8 mouse cellular contexts compared by ENCODE assay signal in genomic region chr3:65352278-65353127, GRCm38 (mm10). TPM values are rescaled to one million over a fixed set of nuclear protein-coding genes. Genes with fewer than 3 reads are reported as not detected.
DNase-seq lines count a peak whose midpoint lies in the region; ATAC-seq lines count a peak whose summit lies in the region.

No protein-coding gene starts in this region.

- peak; percentile 79 for ATAC-seq in inflammation-experienced regulatory T-cells, adult 6 months
- ATAC-seq in neural tube, embryonic 15.5 days (ENCODE audit: low FRiP score): peak; percentile 39; the same call in 1 of the 2 replicates

- no peak overlapping the region for H3K4me3 ChIP-seq in neural tube, embryonic 15.5 days (replicated peaks)

- H3K4me1 ChIP-seq in neural tube, embryonic 15.5 days: no peaks in the 10 kb centered on the region

- no peak overlapping the region for H3K4me2 ChIP-seq in neural tube, embryonic 15.5 days

- H3K9ac ChIP-seq in neural tube, embryonic 15.5 days (replicated peaks): no peak overlapping the region

- peak; percentile 57 for DNase-seq in embryo, embryonic 11 days
- DNase-seq in embryo, embryonic 10 days (ENCODE audit: low spot score): no peak
- peak; percentile 28 for DNase-seq in thymus, postnatal 0 days (ENCODE audit: low spot score)
- no peak for DNase-seq in thymus, postnatal 4 days
- DNase-seq in right cerebral cortex, postnatal 4 days: no peak
- no peak for DNase-seq in layer of hippocampus, adult 9-10 months (ENCODE audit: low spot score)

- H3K27me3 ChIP-seq in neural tube, embryonic 15.5 days (replicated peaks): no peaks in the 10 kb centered on the region

- no peak overlapping the region for H3K27ac ChIP-seq in neural tube, embryonic 15.5 days (replicated peaks)

- no peaks in the 10 kb centered on the region for H3K36me3 ChIP-seq in neural tube, embryonic 15.5 days

- H3K9me3 ChIP-seq in neural tube, embryonic 15.5 days (replicated peaks): no peaks in the 10 kb centered on the region

- 50% methylated on average over 4 of the region's 4 CpGs for WGBS in neural tube, embryonic 15.5 days

RNA-seq across cellular contexts. Expression of gene Ssr3, which starts 39.9 kb away (rescaled TPM):
- 116 and 128 TPM in 2 replicates for polyA plus RNA-seq in thymus, postnatal 0 days (2015; fragmentation: Nextera tagmentation; extraction: Ambion mirVana)
- polyA plus RNA-seq in inflammation-experienced regulatory T-cells, adult 6 months (2017; shearing (Covaris generic)): 100 to 1,000 TPM; 122 to 180 (median 142) TPM
- 144 and 162 TPM in 2 replicates for polyA plus RNA-seq in neural tube, embryonic 15.5 days (2015; fragmentation: Nextera tagmentation; extraction: Ambion mirVana)

Comparison
In these comparisons a context has a peak if more than half of its experiments do, and no peak if none do; other contexts are left out.
1. DNase-seq: peak in embryo, embryonic 11 days (single experiment) and thymus, postnatal 0 days (single experiment); none in embryo, embryonic 10 days (single experiment), thymus, postnatal 4 days (single experiment), right cerebral cortex, postnatal 4 days (single experiment) and layer of hippocampus, adult 9-10 months (single experiment).